Mouse (Mus musculus): Measurements from ENCODE around the gene Gm47841. TPM values are rescaled to one million over a fixed set of nuclear protein-coding genes. Genes with fewer than 3 reads are reported as not detected.
A peak's percentile ranks its signal among the peaks of the same experiment; 100 is the strongest.

Gm47841 gene
- polyA plus RNA-seq (2016; fragmentation: Nextera tagmentation; extraction: Ambion mirVana): not detected in 2 replicates

- H3K27ac ChIP-seq (replicated peaks): no peak within 1 kb of the TSS
- ATAC-seq (ENCODE audit: low FRiP score, low read depth): peak; percentile 31; the same call in 1 of the 2 replicates
- under 1% methylated on average over 22 of the region's 23 CpGs for WGBS
- peak within 1 kb of the TSS; percentile 91 for H3K4me2 ChIP-seq (replicated peaks)
- peaks cover 18% of the 10 kb centered on the region for H3K4me1 ChIP-seq
- peak within 1 kb of the TSS; percentile 54 for H3K4me3 ChIP-seq
- H3K9me3 ChIP-seq: no peaks in the 10 kb centered on the region
- H3K9ac ChIP-seq (replicated peaks): peak within 1 kb of the TSS; percentile 59
- peaks cover 86% of the 10 kb centered on the region for H3K27me3 ChIP-seq
- no peaks in the 10 kb centered on the region for H3K36me3 ChIP-seq
Observed at GRCm38 (mm10) chr15:101047194-101047555, at the start of gene Gm47841. Gm47841 (minus strand) TSS chr15:101047397.

- peaks cover 10% of the 10 kb centered on the region for H3K27me3 ChIP-seq
Observed at GRCm38 (mm10) chr15:101095392-101095791, 48.2 kb upstream of the Gm47841 start.

GRCm38 (mm10) chr15:101094979-101095378, 47.8 kb upstream of the Gm47841 start:
- H3K36me3 ChIP-seq: no peaks in the 10 kb centered on the region
- H3K4me3 ChIP-seq: no peak overlapping the region
- peaks cover 52% of the 10 kb centered on the region for H3K4me1 ChIP-seq
- ATAC-seq (ENCODE audit: low FRiP score, low read depth): no peak
- H3K9me3 ChIP-seq: no peaks in the 10 kb centered on the region
- 60% methylated on average over 9 of the region's 9 CpGs for WGBS
- no peak overlapping the region for H3K27ac ChIP-seq (replicated peaks)
- H3K4me2 ChIP-seq (replicated peaks): no peak overlapping the region
- peaks cover 10% of the 10 kb centered on the region for H3K27me3 ChIP-seq
- no peak overlapping the region for H3K9ac ChIP-seq (replicated peaks)

More at GRCm38 (mm10) chr15:101095392-101095791, 48.2 kb upstream of the Gm47841 start:
- Histone ChIP-seq H3K36me3 (no peaks in the 10 kb centered on the region), H3K4me3 (no peak overlapping the region), H3K9ac (replicated peaks) (no peak overlapping the region), H3K9me3 (0 out of 2 replicates have a peak, but pooled peaks cover 2% of the 10 kb centered on the region), H3K27ac (replicated peaks) (no peak overlapping the region), H3K4me2 (replicated peaks) (no peak overlapping the region), H3K4me1 (peaks cover 52% of the 10 kb centered on the region)
- WGBS: 41% methylated on average over 3 of the region's 3 CpGs
- no peak for ATAC-seq (ENCODE audit: low FRiP score, low read depth)

- peak overlapping the region; percentile 89 for H3K27ac ChIP-seq (replicated peaks)
- no peak overlapping the region for H3K4me2 ChIP-seq (replicated peaks)
- WGBS: 39% methylated on average over 6 of the region's 6 CpGs
- H3K4me3 ChIP-seq: no peak overlapping the region
- no peaks in the 10 kb centered on the region for H3K9me3 ChIP-seq
- peaks cover 4% of the 10 kb centered on the region for H3K27me3 ChIP-seq
- H3K36me3 ChIP-seq: no peaks in the 10 kb centered on the region
- no peak for ATAC-seq (ENCODE audit: low FRiP score, low read depth)
- peaks cover 52% of the 10 kb centered on the region for H3K4me1 ChIP-seq
- no peak overlapping the region for H3K9ac ChIP-seq (replicated peaks)
Observed at GRCm38 (mm10) chr15:101093988-101094387, 46.8 kb upstream of the Gm47841 start.

- no peaks in the 10 kb centered on the region; the same call in 1 of the 2 replicates for H3K27me3 ChIP-seq
- no peaks in the 10 kb centered on the region for H3K36me3 ChIP-seq
- H3K4me3 ChIP-seq: peak overlapping the region; percentile 10; the same call in 1 of the 2 replicates
- H3K9ac ChIP-seq (replicated peaks): no peak overlapping the region
- WGBS: 6% methylated on average over 25 of the region's 25 CpGs
- peaks cover 50% of the 10 kb centered on the region for H3K4me1 ChIP-seq
- peak; percentile 93 for ATAC-seq (ENCODE audit: low FRiP score, low read depth)
- H3K27ac ChIP-seq (replicated peaks): peak overlapping the region; percentile 89
- H3K9me3 ChIP-seq: no peaks in the 10 kb centered on the region
- H3K4me2 ChIP-seq (replicated peaks): peak overlapping the region; percentile 41
Observed at GRCm38 (mm10) chr15:101092829-101093648, 45.8 kb upstream of the Gm47841 start.

GRCm38 (mm10) chr15:101092121-101092828, 45.1 kb upstream of the Gm47841 start:
- Histone ChIP-seq H3K9ac (replicated peaks) (no peak overlapping the region), H3K27ac (replicated peaks) (peak overlapping the region; percentile 89), H3K4me2 (replicated peaks) (peak overlapping the region; percentile 41), H3K4me3 (peak overlapping the region; percentile 10; the same call in 1 of the 2 replicates), H3K9me3 (no peaks in the 10 kb centered on the region), H3K36me3 (no peaks in the 10 kb centered on the region), H3K4me1 (peaks cover 42% of the 10 kb centered on the region), H3K27me3 (no peaks in the 10 kb centered on the region; the same call in 1 of the 2 replicates)
- 10% methylated on average over 14 of the region's 14 CpGs for WGBS
- peak; percentile 28 for ATAC-seq (ENCODE audit: low FRiP score, low read depth)

- Histone ChIP-seq H3K9ac (replicated peaks) (no peak overlapping the region), H3K4me3 (no peak overlapping the region), H3K4me2 (replicated peaks) (no peak overlapping the region), H3K27me3 (no peaks in the 10 kb centered on the region; the same call in 1 of the 2 replicates), H3K9me3 (no peaks in the 10 kb centered on the region), H3K27ac (replicated peaks) (no peak overlapping the region), H3K36me3 (no peaks in the 10 kb centered on the region), H3K4me1 (peaks cover 41% of the 10 kb centered on the region)
- WGBS: 92% methylated on average over 8 of the region's 8 CpGs
- ATAC-seq (ENCODE audit: low FRiP score, low read depth): no peak
Observed at GRCm38 (mm10) chr15:101091551-101091950, 44.4 kb upstream of the Gm47841 start.

GRCm38 (mm10) chr15:101088291-101088690, 41.1 kb upstream of the Gm47841 start:
- H3K4me1 ChIP-seq: peaks cover 23% of the 10 kb centered on the region
- WGBS: 47% methylated on average over 4 of the region's 4 CpGs
- H3K36me3 ChIP-seq: no peaks in the 10 kb centered on the region
- H3K4me2 ChIP-seq (replicated peaks): no peak overlapping the region
- ATAC-seq (ENCODE audit: low FRiP score, low read depth): no peak
- H3K27ac ChIP-seq (replicated peaks): no peak overlapping the region
- H3K27me3 ChIP-seq: no peaks in the 10 kb centered on the region; the same call in 1 of the 2 replicates
- no peak overlapping the region for H3K4me3 ChIP-seq
- no peak overlapping the region for H3K9ac ChIP-seq (replicated peaks)
- no peaks in the 10 kb centered on the region for H3K9me3 ChIP-seq

GRCm38 (mm10) chr15:101086956-101087355, 39.8 kb upstream of the Gm47841 start:
- no peak overlapping the region for H3K27ac ChIP-seq (replicated peaks)
- WGBS: 77% methylated on average over 3 of the region's 3 CpGs
- no peak overlapping the region for H3K4me3 ChIP-seq
- H3K9me3 ChIP-seq: no peaks in the 10 kb centered on the region
- no peaks in the 10 kb centered on the region for H3K36me3 ChIP-seq
- no peak overlapping the region for H3K4me2 ChIP-seq (replicated peaks)
- H3K27me3 ChIP-seq: peaks cover 3% of the 10 kb centered on the region; the same call in 1 of the 2 replicates
- ATAC-seq (ENCODE audit: low FRiP score, low read depth): no peak
- H3K9ac ChIP-seq (replicated peaks): no peak overlapping the region
- H3K4me1 ChIP-seq: peaks cover 10% of the 10 kb centered on the region

- no peak overlapping the region for H3K4me2 ChIP-seq (replicated peaks)
- no peak overlapping the region for H3K27ac ChIP-seq (replicated peaks)
- H3K9me3 ChIP-seq: no peaks in the 10 kb centered on the region
- H3K27me3 ChIP-seq: peaks cover 7% of the 10 kb centered on the region; the same call in 1 of the 2 replicates
- no peak overlapping the region for H3K9ac ChIP-seq (replicated peaks)
- no peaks in the 10 kb centered on the region for H3K36me3 ChIP-seq
- no peak for ATAC-seq (ENCODE audit: low FRiP score, low read depth)
- WGBS: 68% methylated on average over 9 of the region's 9 CpGs
- H3K4me3 ChIP-seq: no peak overlapping the region
- H3K4me1 ChIP-seq: peaks cover 7% of the 10 kb centered on the region; the same call in 1 of the 2 replicates
Observed at GRCm38 (mm10) chr15:101086451-101086850, 39.3 kb upstream of the Gm47841 start.

GRCm38 (mm10) chr15:101084499-101084898, 37.3 kb upstream of the Gm47841 start:
- H3K9me3 ChIP-seq: no peaks in the 10 kb centered on the region
- peaks cover 7% of the 10 kb centered on the region for H3K4me1 ChIP-seq
- H3K4me2 ChIP-seq (replicated peaks): no peak overlapping the region
- no peak for ATAC-seq (ENCODE audit: low FRiP score, low read depth)
- WGBS: 80% methylated on average over 10 of the region's 10 CpGs
- no peak overlapping the region for H3K4me3 ChIP-seq
- no peak overlapping the region for H3K9ac ChIP-seq (replicated peaks)
- no peak overlapping the region for H3K27ac ChIP-seq (replicated peaks)
- no peaks in the 10 kb centered on the region for H3K36me3 ChIP-seq
- peaks cover 21% of the 10 kb centered on the region for H3K27me3 ChIP-seq

- Histone ChIP-seq H3K4me3 (no peak overlapping the region), H3K27ac (replicated peaks) (no peak overlapping the region), H3K9me3 (no peaks in the 10 kb centered on the region), H3K27me3 (peaks cover 30% of the 10 kb centered on the region), H3K4me2 (replicated peaks) (no peak overlapping the region), H3K4me1 (peaks cover 16% of the 10 kb centered on the region), H3K9ac (replicated peaks) (no peak overlapping the region), H3K36me3 (no peaks in the 10 kb centered on the region)
- WGBS: 61% methylated on average over 4 of the region's 4 CpGs
- ATAC-seq (ENCODE audit: low FRiP score, low read depth): no peak
Observed at GRCm38 (mm10) chr15:101082236-101082635, 35.0 kb upstream of the Gm47841 start.

Measured in midbrain, embryonic 12.5 days (tissue).